Mouse (Mus musculus) urinary bladder, adult 2 months (tissue): ENCODE data around the gene Acot7. TPM values are rescaled to one million over a fixed set of nuclear protein-coding genes. Genes with fewer than 3 reads are reported as not detected.
A peak's percentile ranks its signal among the peaks of the same experiment; 100 is the strongest.

Experiments
- DNase-seq: peaks from one replicate; pipeline ENCODE4 v3.0.0; 2022; ENCODE audit warnings: low spot score
- polyA plus RNA-seq: library from polyadenylated mRNA; depleted of rRNA; stranded (reverse); fragments of >200 nt; gene quantifications from 2 replicates; pipeline ENCODE4 v1.2.3, GENCODE M21; 2012

Gene Acot7
- polyA plus RNA-seq, 1 experiment = 44.9 TPM

DNA sequence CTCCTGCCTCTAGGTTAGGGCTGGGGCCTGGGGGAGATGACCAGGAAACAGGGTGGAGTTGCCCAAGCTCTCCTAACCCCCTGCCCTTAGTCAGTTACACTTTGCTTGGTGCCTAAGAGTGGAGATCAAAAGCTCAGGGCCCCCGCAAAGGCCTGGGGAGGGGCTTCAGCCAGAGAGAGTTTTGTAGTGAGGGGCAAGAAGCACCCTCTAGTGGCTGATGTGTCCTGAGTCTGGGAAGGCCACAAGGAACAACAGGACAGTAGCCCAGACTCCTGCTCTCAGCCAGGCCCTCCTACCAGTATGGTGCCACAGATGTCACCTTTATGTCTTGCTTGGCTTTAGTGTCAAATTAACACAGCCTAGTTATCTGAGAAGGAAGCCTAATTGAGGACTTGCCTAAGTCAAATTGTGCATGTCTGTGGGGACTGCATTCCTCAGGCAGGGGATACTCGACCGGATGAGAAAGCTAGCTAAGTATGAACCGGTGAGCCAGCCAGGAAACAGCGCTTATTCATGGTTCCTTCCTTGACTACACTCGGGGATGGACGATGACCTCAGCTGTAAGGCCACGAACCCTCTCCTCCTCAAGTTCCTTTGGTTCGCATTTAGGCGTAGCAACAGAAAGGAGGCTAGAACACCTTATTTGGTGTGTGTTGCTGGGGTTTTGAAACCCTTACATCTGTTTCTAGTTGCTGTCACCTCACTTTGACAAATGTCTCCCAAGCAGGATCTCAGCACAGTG is 116.4 kb downstream of the Acot7 start:
- no peak for DNase-seq

DNA sequence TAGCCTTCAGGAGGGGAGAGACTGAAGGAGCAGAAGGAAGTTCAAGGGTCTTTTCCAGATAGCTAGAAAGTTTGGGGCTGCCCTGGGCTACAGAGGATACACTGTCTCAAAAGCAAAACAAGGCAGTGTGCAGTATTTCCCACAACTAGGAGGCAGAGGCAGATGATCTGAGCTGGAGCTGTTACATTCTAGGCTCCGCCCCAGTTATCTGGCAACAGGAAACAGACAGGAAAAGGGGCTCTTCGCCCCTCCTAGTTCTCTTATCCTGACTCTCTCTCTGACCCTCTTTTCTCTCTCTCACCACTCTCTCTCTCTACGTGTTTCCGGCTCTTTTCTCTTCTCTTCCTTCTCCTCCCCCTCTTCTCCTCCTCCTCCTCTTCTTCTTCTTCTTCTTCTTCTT is 118.0 kb downstream of the Acot7 start:
- DNase-seq = no peak

DNA sequence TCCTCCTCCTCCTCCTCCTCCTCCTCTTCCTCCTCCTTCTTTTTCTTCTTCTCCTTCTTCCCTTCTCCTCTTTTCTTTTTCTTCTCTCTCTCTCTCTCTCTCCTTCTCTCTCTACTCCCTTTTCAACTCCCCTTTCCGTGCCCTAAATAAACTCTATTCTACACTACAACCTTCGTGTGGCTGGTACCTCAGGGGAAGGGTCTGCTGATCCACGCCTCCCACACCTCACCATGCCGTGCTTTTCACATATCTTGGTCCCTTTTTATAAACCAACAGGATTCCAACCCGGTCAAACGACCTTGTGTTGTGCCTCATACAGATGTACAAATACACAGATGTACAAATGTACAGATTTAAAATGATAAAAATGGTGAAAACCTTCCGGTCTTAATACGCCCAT is 118.4 kb downstream of the Acot7 start:
- no peak for DNase-seq

DNA sequence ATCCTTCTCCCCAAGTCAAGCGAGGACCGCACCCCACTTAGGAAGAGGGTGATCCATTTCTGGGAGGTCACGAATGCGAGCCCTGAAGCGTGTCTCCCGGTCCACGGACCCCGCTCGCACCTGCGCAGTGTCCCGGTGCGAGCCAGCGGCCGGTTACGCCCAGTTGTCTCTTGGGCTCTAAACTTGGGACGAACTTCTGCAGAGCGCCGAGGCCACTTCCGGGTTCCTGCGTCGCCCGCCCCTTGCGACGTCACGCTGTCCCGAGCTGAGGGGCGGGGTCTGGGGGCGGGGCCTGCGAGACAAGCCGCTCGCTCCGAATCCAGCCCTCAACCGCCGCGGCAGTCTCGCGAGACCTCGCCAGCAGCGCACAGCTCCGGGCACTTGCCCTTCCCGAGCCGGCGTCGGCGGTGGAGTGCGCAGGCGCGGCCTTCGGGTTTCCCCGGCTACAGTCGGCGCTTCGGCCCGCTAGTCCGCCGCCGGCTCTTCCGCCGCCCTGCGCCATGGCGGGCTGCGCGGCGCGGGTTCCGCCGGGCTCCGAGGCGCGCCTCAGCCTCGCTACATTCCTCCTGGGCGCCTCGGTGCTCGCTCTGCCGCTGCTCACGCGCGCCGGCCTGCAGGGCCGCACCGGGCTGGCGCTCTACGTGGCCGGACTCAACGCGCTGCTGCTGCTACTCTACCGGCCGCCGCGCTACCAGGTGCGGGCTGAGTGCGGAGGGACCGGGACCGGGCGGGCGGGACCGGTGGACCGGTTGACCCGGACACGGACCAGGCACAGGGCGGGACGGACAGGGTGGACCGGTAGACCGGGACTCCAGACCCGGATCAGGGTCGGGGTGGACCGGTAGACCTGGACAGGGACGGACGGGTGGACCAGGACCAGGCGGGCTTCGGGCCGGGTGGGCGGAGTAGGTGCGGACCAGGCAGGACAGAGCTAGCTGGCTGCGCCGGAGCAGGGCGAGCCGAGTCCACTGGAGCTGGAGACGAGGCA is 119.2 kb downstream of the Acot7 start, which contains the start of gene Icmt:
Gene Icmt (plus strand): TSS at position 354 of the 988 bp plus-strand sequence.
- peak; percentile 97 for DNase-seq

DNA sequence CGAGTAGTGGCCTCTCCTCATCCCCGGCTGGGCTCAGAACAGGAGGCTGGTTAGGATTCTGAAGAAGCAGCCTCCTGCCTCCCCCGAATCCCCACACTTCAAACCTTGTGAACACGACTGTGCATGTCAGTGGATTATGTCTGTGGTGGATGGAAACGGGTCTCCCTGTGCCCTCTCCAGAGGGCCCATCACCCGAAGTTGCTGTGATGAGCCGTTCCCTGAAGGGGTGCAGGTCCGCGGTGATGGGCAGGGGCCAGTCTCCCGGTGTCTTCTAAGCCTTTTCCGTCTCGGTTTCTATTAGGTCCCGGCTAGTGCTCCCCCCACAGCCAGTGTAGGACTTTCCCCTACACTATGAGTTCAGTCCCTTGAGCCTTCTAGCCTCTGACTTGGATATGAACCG is 120.9 kb downstream of the Acot7 start:
- DNase-seq = no peak

DNA sequence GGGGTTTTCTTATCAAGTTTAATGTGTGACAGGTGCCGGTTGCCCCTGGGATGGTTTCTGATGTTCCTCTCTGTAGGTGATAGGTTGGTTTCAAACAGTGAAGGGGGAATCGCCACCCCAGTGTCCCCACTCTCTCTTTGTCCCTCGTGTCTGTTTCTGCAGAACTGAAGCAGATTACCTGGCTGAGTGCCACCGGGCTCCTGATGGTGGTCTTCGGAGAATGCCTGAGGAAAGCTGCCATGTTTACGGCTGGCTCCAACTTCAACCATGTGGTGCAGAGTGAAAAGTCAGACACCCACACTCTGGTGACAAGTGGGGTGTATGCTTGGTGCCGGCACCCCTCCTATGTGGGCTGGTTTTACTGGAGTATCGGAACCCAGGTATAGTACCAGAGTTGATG is 122.4 kb downstream of the Acot7 start:
- no peak for DNase-seq

DNA sequence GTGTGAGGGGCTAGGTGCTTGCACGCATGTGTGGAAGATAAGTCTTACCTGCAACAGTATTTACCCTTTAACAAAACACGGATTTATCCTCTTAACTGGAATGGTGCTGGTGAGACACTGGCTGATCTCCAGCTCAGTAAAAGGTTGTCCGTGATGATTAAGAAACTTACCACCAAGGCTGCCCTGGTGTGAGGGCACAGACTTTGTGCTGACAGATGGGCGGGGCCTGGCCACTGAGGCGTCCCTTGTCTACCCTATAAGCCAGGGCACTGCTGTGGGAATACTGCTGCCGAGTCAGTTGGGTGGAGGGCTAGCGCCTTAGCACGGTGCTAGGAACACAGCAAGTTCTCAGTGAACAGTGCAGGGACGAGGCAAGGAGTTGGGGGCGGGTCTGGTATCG is 124.1 kb downstream of the Acot7 start:
- no peak for DNase-seq

DNA sequence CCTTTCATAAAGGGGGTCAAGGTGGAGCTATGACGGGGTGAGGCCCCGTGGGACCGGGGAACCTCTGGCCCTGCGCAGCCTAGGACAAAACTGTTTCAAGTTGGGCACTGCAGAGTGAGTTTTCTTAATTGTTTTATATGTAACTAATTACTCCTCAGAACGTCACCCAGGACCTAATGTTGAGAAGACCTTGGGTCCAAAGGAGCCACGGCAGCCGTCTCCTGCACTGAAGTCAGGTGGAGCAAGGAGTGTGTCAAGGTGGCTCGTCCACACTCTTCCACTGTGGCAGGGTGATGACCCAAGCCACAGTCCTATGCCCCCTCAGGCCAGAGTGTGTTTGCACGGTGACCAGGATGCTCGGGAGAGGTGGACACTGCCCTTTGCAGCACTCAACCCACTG is 125.2 kb downstream of the Acot7 start:
- no peak for DNase-seq

DNA sequence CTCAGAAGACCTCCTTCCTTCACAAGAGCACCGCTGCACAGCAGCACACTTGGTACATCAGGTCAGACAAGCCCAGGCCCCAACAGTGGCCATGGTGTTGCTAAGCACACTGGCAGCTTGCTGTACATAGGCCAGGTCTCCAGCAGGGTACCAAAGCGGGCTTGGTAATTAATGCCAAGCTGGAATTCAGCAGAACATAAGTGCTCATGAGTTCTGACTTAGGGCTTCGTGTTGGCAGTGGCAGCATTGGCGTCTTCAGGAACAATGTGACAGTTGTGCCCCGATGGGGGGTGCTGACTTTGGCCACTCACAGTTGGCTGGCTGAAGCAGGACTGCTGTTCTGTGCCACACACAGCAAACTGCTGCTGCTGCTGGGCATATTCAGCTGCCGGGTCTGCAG is 126.8 kb downstream of the Acot7 start:
- DNase-seq = no peak

DNA sequence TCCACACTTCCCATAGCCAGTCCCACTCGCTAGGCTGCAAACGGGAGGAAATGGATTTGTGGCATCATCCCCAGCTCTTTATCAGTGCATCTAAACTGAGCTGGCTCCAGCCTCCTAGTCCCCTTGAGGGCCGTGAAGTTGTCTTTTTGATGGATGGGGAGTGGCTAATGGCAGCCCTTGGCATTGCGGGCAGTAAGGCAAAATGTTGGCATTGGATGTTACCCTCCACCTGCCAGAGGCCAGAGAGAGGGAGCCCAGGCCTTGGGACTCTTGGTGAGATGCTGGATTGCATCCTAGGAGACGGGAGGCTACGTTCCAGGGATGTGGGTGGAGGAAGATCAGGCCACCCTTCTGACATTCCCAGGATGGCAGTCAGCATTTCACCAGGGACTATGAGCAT is 128.1 kb downstream of the Acot7 start:
- DNase-seq = no peak

DNA sequence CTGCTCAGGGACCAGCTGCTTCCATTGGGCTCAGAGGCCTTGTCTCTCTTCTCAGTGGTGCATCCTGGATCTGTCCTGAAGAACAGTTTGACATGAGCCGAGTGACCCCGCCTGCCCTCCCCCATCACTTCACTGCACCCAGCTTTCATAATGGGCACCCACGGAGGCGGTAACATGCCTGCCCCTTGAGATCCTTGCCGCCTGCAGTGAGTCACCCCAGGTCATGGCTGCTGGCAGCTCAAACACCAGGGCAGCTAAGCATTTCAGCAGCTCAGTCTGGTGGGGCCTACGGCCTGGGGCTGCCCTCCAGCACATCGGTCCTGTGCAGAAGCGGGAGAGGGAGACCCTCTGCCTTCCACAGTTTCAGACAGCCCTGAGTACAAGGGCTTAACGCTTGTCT is 129.6 kb downstream of the Acot7 start:
- DNase-seq = no peak

DNA sequence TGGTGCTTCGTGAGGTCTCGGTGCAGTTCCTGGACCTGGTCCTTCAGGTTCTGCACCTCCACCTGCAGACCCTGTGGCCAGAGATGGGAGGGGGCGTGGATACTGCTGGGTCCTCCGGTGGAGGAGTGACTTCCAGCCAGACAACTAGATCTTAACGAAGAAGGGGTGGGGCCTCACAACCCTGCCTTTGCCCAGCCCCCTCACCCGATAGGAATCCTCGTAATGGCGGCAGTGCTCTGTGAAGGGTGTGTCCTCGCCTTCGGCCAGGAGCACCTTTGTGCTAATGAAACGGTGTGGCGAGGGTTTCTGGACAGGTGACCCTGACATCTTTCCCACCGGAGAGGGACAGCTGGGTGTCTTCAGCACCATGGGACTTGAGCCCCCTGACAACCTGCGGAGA is 134.3 kb downstream of the Acot7 start:
- no peak for DNase-seq

DNA sequence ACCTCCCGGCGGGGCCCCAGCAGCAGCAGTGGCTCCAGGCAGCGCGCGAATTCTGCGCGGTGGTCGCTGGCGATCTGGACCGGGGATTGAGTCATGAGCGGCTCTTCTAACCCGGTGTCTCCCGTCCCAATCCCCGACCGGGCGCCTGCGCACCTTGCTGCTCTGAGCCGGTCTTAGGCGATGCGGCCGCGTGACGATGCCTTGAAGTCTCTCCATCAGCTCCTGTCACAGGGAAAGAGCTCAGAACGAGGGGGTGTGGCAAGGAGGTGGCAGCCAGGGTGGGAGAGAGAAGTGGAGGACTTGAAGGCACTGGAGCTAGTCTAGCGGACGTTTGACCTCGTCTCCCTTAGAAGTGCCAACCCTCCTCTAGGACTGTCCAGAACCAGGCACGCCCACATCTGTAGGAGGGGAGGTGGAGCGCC is 135.3 kb downstream of the Acot7 start:
- DNase-seq = no peak

DNA sequence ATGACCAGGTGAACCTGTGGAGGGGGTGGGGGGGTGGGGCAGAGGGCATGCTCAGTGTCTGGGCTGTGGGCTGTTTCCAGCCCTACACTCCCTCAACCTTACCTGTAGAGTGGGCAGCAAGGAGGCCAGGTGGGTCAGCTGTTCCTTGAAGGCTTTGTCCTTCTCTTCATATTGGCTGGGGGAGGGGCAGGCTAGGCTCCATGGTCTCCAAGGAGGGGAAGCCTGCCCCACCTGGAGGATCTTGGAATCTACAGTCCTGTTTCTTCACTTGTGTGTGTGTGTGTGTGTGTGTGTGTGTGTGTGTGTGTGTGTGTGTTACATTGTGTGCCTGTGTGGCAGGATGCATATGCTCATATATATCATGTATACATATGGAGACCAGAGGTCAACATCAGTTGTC is 136.0 kb downstream of the Acot7 start:
- no peak for DNase-seq

DNA sequence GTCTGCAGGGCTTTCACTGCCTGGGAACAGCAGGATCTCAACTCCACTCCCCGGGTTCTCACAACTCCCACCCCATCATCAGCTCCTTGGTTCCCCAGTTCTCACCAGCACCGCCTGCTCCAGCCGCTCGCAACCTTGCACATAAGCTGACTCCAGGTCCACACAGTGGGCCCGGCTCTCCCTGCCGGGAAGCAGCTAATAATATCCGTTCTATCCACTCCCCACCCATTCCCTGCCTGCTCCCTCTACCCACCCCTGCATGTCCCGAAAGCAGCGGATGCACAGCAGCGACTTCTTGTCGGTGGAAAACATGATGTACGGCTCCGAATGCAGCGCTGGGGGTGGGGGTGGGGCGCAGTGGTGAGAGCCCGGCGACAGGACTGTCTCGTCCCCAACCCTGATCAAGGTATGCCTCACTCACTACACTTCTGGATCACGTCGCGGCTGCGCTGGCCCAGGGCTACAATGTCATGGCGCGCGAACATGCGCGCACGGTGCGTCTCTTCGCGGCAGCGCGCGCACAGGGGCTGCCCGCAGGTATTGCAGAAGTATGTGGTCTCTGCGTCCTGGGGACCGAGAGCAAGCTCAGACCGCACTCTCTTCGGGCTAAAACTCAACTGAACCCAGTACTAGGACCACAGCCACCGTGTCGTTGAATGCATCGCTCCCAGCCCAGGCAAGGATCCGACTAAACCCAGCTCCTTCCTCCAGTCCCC is 137.7 kb downstream of the Acot7 start:
- DNase-seq = no peak

DNA sequence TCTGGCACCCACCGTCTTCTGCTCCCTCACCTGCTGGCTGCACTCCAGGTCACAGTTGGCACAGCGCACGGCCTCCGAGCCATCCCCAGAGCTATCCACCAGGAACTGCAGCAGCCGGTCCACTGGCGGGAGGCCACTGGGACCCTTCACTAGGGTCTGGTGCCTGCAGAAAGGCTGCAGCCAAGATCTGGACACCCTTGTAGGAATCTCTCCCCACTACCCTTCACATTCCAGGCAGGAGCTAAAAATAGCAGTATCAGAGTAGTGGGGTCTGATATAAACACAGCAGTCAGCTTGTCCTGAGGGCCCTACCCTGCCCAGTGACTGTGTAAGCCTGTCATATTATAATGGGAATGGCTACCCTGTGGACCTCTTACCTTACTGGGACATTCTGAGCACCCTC is 139.7 kb downstream of the Acot7 start:
- DNase-seq = no peak

DNA sequence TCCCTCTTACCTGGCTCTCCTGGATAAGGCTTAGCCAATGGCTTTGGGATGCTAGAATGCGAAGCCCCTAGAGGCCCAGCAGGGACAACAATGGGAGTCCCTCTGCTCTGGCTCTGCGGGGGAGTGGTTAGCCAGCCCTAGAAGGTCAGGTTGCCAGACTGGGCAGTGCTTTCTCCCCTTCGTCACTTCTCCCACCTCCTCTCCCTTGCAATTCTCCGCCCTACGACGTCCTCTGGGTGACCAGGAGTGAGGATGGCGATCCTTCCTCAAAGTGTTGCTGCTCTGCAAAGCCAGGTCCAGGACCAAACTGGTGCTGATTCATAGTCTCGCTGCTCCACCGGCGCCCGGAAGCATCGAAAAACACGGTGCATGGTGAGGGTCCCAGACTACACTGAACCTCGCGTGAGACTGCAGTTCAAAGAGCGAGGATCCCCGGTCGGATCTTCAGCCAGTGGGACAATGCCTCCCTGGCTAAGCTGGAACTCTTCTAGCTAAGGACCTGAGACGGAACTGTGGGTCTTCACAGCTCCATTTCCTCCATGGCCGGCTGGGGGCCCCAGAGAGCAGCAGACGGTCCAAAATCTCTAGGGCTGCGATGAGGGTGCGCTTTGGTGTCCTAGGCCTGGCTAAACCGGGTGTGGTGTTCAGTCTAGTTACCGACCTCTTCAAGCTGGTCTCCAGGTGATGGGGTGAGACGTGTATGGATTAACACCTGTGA is 140.7 kb downstream of the Acot7 start, which contains the start of gene Rnf207:
Gene Rnf207 (minus strand): TSS at position 477 of the 718 bp plus-strand sequence.
- peak; percentile 40 for DNase-seq
